Mouse (Mus musculus) spleen, adult 2 months (tissue): ENCODE data around the gene Il1r1.

Source experiments
- CTCF ChIP-seq: fragments of 200-500 bp; IDR thresholded peaks from 2 replicates; pipeline ENCODE4 v1.5.1; 2011; ENCODE audit warnings: mild to moderate bottlenecking, inconsistent platforms; ENCODE audit not compliant: insufficient read depth, insufficient read length, insufficient replicate concordance; ENCODE audit errors: extremely low read depth
- POLR2A ChIP-seq: fragments of 200-500 bp; IDR thresholded peaks from 2 replicates; pipeline ENCODE4 v1.6.1; 2011; ENCODE audit warnings: low read depth, low read length, inconsistent platforms

DNA sequence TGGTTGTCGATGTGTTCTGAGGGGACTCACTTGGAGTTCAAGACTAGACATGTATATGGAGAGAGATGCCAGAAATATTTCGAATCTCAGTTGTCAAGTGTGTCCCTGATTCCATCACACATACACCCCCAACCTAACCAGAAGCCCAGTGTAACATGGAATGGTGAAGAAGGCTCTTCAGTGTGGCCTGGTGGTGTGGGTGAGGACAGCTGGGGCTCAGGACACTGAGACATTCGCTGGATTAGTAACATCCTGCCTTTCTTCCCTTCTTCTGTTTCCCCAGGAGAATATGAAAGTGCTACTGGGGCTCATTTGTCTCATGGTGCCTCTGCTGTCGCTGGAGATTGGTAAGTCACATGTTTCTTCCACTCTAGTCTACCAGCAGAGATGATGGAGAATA, 57.1 kb downstream of the Il1r1 start:
- TF ChIP-seq CTCF (no peak), POLR2A (no peak)
